In the genomic region with DNA sequence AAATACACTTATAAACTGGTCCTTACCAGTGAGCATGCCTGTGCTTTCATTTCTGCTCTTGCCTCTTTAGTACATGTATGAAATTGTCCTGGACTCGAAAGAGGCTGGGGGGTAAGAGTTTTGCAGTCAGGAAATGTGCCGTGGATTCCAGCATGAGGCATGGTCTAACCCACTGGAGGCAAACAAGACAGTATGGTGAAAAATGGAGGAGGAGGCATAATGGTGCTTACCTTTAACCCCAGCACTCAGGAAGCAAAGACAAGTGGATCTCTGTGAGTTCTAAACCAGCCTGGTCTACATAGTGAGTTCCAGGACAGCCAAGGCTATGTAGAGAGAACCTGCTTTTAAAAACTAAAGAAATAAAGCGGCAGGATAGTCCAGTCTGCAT, we compare ENCODE assay signal across 13 mouse cellular contexts. TPM values are rescaled to one million over a fixed set of nuclear protein-coding genes. Genes with fewer than 3 reads are reported as not detected.
DNase-seq lines count a peak whose midpoint lies in the region; ATAC-seq and TF ChIP-seq lines count a peak whose summit lies in the region.
"Had no signal": no experiment of that assay in that cellular context is flagged by ENCODE, and none has a peak within 500 bp of the region (broad histone marks: within the 10 kb centered on the region; RNA-seq: fewer than 3 reads in every experiment).

No protein-coding gene starts in this region.

- TF ChIP-seq CTCF in liver, postnatal 0 days (IDR thresholded peaks at IDR 0.05; ENCODE audit: low read depth), result no peak

- H3K27me3 ChIP-seq in embryonic facial prominence, embryonic 13.5 days, result no peaks in the 10 kb centered on the region
- no peaks in the 10 kb centered on the region for H3K27me3 ChIP-seq in embryonic facial prominence, embryonic 10.5 days (replicated peaks; ENCODE audit: low read depth, poor library complexity, severe bottlenecking)
- H3K27me3 ChIP-seq in heart, embryonic 15.5 days, result no peaks in the 10 kb centered on the region
- H3K27me3 ChIP-seq in heart, embryonic 10.5 days (ENCODE audit: insufficient read depth, poor library complexity, severe bottlenecking), result no peaks in the 10 kb centered on the region
- H3K27me3 ChIP-seq in liver, embryonic 12.5 days (replicated peaks), result no peaks in the 10 kb centered on the region
- H3K27me3 ChIP-seq in liver, postnatal 0 days (ENCODE audit: insufficient read depth, low read length), result no peaks in the 10 kb centered on the region
- H3K27me3 ChIP-seq in limb, embryonic 13.5 days, result no peaks in the 10 kb centered on the region
- H3K27me3 ChIP-seq: CH12.LX had no signal

- H3K9me3 ChIP-seq in embryonic facial prominence, embryonic 13.5 days, result no peaks in the 10 kb centered on the region
- no peaks in the 10 kb centered on the region for H3K9me3 ChIP-seq in embryonic facial prominence, embryonic 10.5 days
- H3K9me3 ChIP-seq in heart, embryonic 15.5 days (replicated peaks), result no peaks in the 10 kb centered on the region
- no peaks in the 10 kb centered on the region for H3K9me3 ChIP-seq in heart, embryonic 10.5 days
- H3K9me3 ChIP-seq in liver, embryonic 12.5 days (replicated peaks), result no peaks in the 10 kb centered on the region
- H3K9me3 ChIP-seq in liver, postnatal 0 days (ENCODE audit: low read length), result no peaks in the 10 kb centered on the region
- no peaks in the 10 kb centered on the region for H3K9me3 ChIP-seq in limb, embryonic 13.5 days

- TF ChIP-seq EP300 in liver, postnatal 0 days (IDR thresholded peaks at IDR 0.05; ENCODE audit: low read depth), result no peak

- no peak overlapping the region for H3K4me2 ChIP-seq in embryonic facial prominence, embryonic 13.5 days
- peak overlapping the region; percentile 47; the same call in 1 of the 2 replicates for H3K4me2 ChIP-seq in heart, embryonic 15.5 days
- 0 out of 2 replicates have a peak overlapping the region, but pooled peaks have one; percentile 9 for H3K4me2 ChIP-seq in liver, embryonic 12.5 days
- no peak overlapping the region for H3K4me2 ChIP-seq in liver, postnatal 0 days (ENCODE audit: low read depth, low read length)
- peak overlapping the region; percentile 44 for H3K4me2 ChIP-seq in limb, embryonic 13.5 days (replicated peaks)

- ATAC-seq in embryonic facial prominence, embryonic 13.5 days (ENCODE audit: insufficient number of reproducible peaks, insufficient read depth, low FRiP score, low TSS enrichment, low read depth), result no peak
- no peak for ATAC-seq in heart, embryonic 15.5 days (replicated peaks; ENCODE audit: insufficient number of reproducible peaks, insufficient read depth, low FRiP score, low read depth)
- ATAC-seq in liver, embryonic 12.5 days, result no peak
- ATAC-seq in liver, postnatal 0 days, result no peak
- ATAC-seq in limb, embryonic 13.5 days (ENCODE audit: low FRiP score, low read depth), result no peak
- ATAC-seq: midbrain, embryonic 16.5 days had no signal

- H3K4me1 ChIP-seq in embryonic facial prominence, embryonic 13.5 days, result peaks cover 19% of the 10 kb centered on the region
- peaks cover 12% of the 10 kb centered on the region for H3K4me1 ChIP-seq in embryonic facial prominence, embryonic 10.5 days
- H3K4me1 ChIP-seq in heart, embryonic 15.5 days (replicated peaks), result peaks cover 29% of the 10 kb centered on the region
- peaks cover 25% of the 10 kb centered on the region for H3K4me1 ChIP-seq in heart, embryonic 10.5 days
- peaks cover 13% of the 10 kb centered on the region for H3K4me1 ChIP-seq in liver, embryonic 12.5 days
- H3K4me1 ChIP-seq in liver, postnatal 0 days (ENCODE audit: insufficient read depth), result no peaks in the 10 kb centered on the region
- peaks cover 19% of the 10 kb centered on the region for H3K4me1 ChIP-seq in limb, embryonic 13.5 days

- H3K27ac ChIP-seq in embryonic facial prominence, embryonic 13.5 days, result peak overlapping the region; percentile 34; the same call in 1 of the 2 replicates
- H3K27ac ChIP-seq in embryonic facial prominence, embryonic 10.5 days (replicated peaks), result no peak overlapping the region
- H3K27ac ChIP-seq in heart, embryonic 15.5 days, result peak overlapping the region; percentile 83
- no peak overlapping the region for H3K27ac ChIP-seq in heart, embryonic 10.5 days
- H3K27ac ChIP-seq in liver, embryonic 12.5 days, result no peak overlapping the region
- H3K27ac ChIP-seq in liver, postnatal 0 days (ENCODE audit: low read depth), result no peak overlapping the region
- H3K27ac ChIP-seq in limb, embryonic 13.5 days, result peak overlapping the region; percentile 61; the same call in 1 of the 2 replicates

- H3K36me3 ChIP-seq in embryonic facial prominence, embryonic 13.5 days, result no peaks in the 10 kb centered on the region
- no peaks in the 10 kb centered on the region for H3K36me3 ChIP-seq in embryonic facial prominence, embryonic 10.5 days (replicated peaks)
- no peaks in the 10 kb centered on the region for H3K36me3 ChIP-seq in heart, embryonic 15.5 days
- no peaks in the 10 kb centered on the region for H3K36me3 ChIP-seq in heart, embryonic 10.5 days
- no peaks in the 10 kb centered on the region for H3K36me3 ChIP-seq in liver, embryonic 12.5 days
- H3K36me3 ChIP-seq in liver, postnatal 0 days (replicated peaks; ENCODE audit: insufficient read depth, low read length), result no peaks in the 10 kb centered on the region
- H3K36me3 ChIP-seq in limb, embryonic 13.5 days, result no peaks in the 10 kb centered on the region

- no peak for DNase-seq in embryonic facial prominence, embryonic 10.5 days (ENCODE audit: low spot score)
- DNase-seq in heart, embryonic 10.5 days (ENCODE audit: low spot score), result no peak
- no peak for DNase-seq in liver, postnatal 0 days
- DNase-seq in spleen, postnatal 14 days (ENCODE audit: low spot score in 2 of 2), result no peak
- DNase-seq: adrenal gland, adult 2 months; gastrocnemius, postnatal 36 days; retina, postnatal 1 day had no signal

- H3K4me3 ChIP-seq in embryonic facial prominence, embryonic 13.5 days, result no peak overlapping the region
- H3K4me3 ChIP-seq in embryonic facial prominence, embryonic 10.5 days, result no peak overlapping the region
- peak overlapping the region; percentile 13; the same call in 1 of the 2 replicates for H3K4me3 ChIP-seq in heart, embryonic 15.5 days
- no peak overlapping the region for H3K4me3 ChIP-seq in heart, embryonic 10.5 days
- no peak overlapping the region for H3K4me3 ChIP-seq in liver, embryonic 12.5 days
- no peak overlapping the region for H3K4me3 ChIP-seq in liver, postnatal 0 days (ENCODE audit: low read depth, low read length)
- H3K4me3 ChIP-seq in limb, embryonic 13.5 days, result no peak overlapping the region

- H3K9ac ChIP-seq in embryonic facial prominence, embryonic 13.5 days, result no peak overlapping the region
- no peak overlapping the region for H3K9ac ChIP-seq in heart, embryonic 15.5 days
- no peak overlapping the region for H3K9ac ChIP-seq in liver, embryonic 12.5 days
- H3K9ac ChIP-seq in liver, postnatal 0 days (replicated peaks), result no peak overlapping the region
- no peak overlapping the region for H3K9ac ChIP-seq in limb, embryonic 13.5 days

- 71% methylated on average over 3 of the region's 3 CpGs for WGBS in embryonic facial prominence, embryonic 13.5 days
- 88% methylated on average over 3 of the region's 3 CpGs for WGBS in embryonic facial prominence, embryonic 10.5 days
- 63% methylated on average over 3 of the region's 3 CpGs for whole genome bisulfite sequencing in heart, embryonic 15.5 days
- 74% methylated on average over 3 of the region's 3 CpGs for WGBS in heart, embryonic 10.5 days
- 75% methylated on average over 3 of the region's 3 CpGs for WGBS in liver, embryonic 12.5 days (ENCODE audit: insufficient replicate concordance)
- 79% methylated on average over 3 of the region's 3 CpGs for WGBS in liver, postnatal 0 days (ENCODE audit: insufficient replicate concordance)
- 60% methylated on average over 3 of the region's 3 CpGs for WGBS in limb, embryonic 13.5 days

RNA-seq across cellular contexts. Expression of gene Usp24, which starts 33.9 kb away (rescaled TPM):
- polyA plus RNA-seq in embryonic facial prominence, embryonic 13.5 days (2015; fragmentation: Nextera tagmentation; extraction: Ambion mirVana), result 9.1 and 10.6 TPM in 2 replicates
- 7.3 and 7.8 TPM in 2 replicates for polyA plus RNA-seq in embryonic facial prominence, embryonic 10.5 days (2016; fragmentation: Nextera tagmentation; extraction: Ambion mirVana)
- 6.6 and 8.1 TPM in 2 replicates for polyA plus RNA-seq in heart, embryonic 15.5 days (2015; fragmentation: Nextera tagmentation; extraction: Ambion mirVana)
- 6.7 and 8.7 TPM in 2 replicates for polyA plus RNA-seq in heart, embryonic 10.5 days (2016; fragmentation: Nextera tagmentation; extraction: Ambion mirVana)
- 13.5 and 13.6 TPM in 2 replicates for polyA plus RNA-seq in liver, embryonic 12.5 days (2016; fragmentation: Nextera tagmentation; extraction: Ambion mirVana)
- 4.7 TPM in 2 replicates for polyA plus RNA-seq in liver, postnatal 0 days (2015; fragmentation: Nextera tagmentation; extraction: Ambion mirVana)
- polyA plus RNA-seq in limb, embryonic 13.5 days (2015; fragmentation: Nextera tagmentation; extraction: Ambion mirVana), result 9.0 and 9.4 TPM in 2 replicates

Comparison
In these comparisons a context has a peak if more than half of its experiments do, and no peak if none do; other contexts are left out.
1. H3K27ac ChIP-seq: peak in embryonic facial prominence, embryonic 13.5 days (single experiment), heart, embryonic 15.5 days (single experiment) and limb, embryonic 13.5 days (single experiment); none in embryonic facial prominence, embryonic 10.5 days (single experiment), heart, embryonic 10.5 days (single experiment), liver, embryonic 12.5 days (single experiment) and liver, postnatal 0 days (single experiment).
2. H3K4me2 ChIP-seq: peak in heart, embryonic 15.5 days (single experiment), liver, embryonic 12.5 days (single experiment) and limb, embryonic 13.5 days (single experiment); none in embryonic facial prominence, embryonic 13.5 days (single experiment) and liver, postnatal 0 days (single experiment).